14 mouse cellular contexts compared by ENCODE assay signal in genomic region chr12:100209701-100210478, GRCm38 (mm10). TPM values are rescaled to one million over a fixed set of nuclear protein-coding genes. Genes with fewer than 3 reads are reported as not detected.
DNase-seq lines count a peak whose midpoint lies in the region; ATAC-seq and TF ChIP-seq lines count a peak whose summit lies in the region.
"Had no signal": no experiment of that assay in that cellular context is flagged by ENCODE, and none has a peak within 500 bp of the region (broad histone marks: within the 10 kb centered on the region; RNA-seq: fewer than 3 reads in every experiment).

No protein-coding gene starts in this region.

- no peak overlapping the region for H3K4me3 ChIP-seq in limb, embryonic 14.5 days (replicated peaks; ENCODE audit: low read length)
- H3K4me3 ChIP-seq in limb, embryonic 10.5 days: no peak overlapping the region
- H3K4me3 ChIP-seq in cortical plate, adult 2 months (ENCODE audit: insufficient read depth, low read length): no peak overlapping the region
- H3K4me3 ChIP-seq in liver, postnatal 0 days (ENCODE audit: low read depth, low read length): no peak overlapping the region
- H3K4me3 ChIP-seq: forebrain, embryonic 15.5 days; hindbrain, embryonic 10.5 days; limb, embryonic 12.5 days had no signal

- H3K4me2 ChIP-seq in limb, embryonic 14.5 days (replicated peaks; ENCODE audit: low read depth, low read length, severe bottlenecking): no peak overlapping the region
- H3K4me2 ChIP-seq in liver, postnatal 0 days (ENCODE audit: low read depth, low read length): no peak overlapping the region
- H3K4me2 ChIP-seq: forebrain, embryonic 15.5 days; limb, embryonic 12.5 days had no signal

- no peak for ATAC-seq in limb, embryonic 14.5 days (ENCODE audit: low FRiP score, low read depth)
- ATAC-seq in liver, postnatal 0 days: peak; percentile 70
- ATAC-seq: activated CD4-positive, CD25-positive, alpha-beta regulatory T cell, adult 4 months had no signal

- TF ChIP-seq CTCF in cortical plate, adult 2 months (IDR thresholded peaks at IDR 0.05; ENCODE audit: extremely low read depth, insufficient read depth, low read length): no peak
- TF ChIP-seq CTCF in liver, postnatal 0 days (IDR thresholded peaks at IDR 0.05; ENCODE audit: low read depth): no peak

- TF ChIP-seq EP300 in liver, postnatal 0 days (IDR thresholded peaks at IDR 0.05; ENCODE audit: low read depth): peak; percentile 79

- H3K9ac ChIP-seq in limb, embryonic 14.5 days (ENCODE audit: low read depth, low read length, severe bottlenecking): no peak overlapping the region
- H3K9ac ChIP-seq in liver, postnatal 0 days (replicated peaks): no peak overlapping the region
- H3K9ac ChIP-seq: forebrain, embryonic 15.5 days; limb, embryonic 12.5 days had no signal

- intact Hi-C loops in gastrocnemius, postnatal 14 days (cut with DNase I; ENCODE audit: low total_unique reads): loop anchor here (10.0 kb wide), 1 partner anchor 275 kb away; no protein-coding TSS in a partner anchor

- 81% methylated on average over 10 of the region's 10 CpGs for WGBS in limb, embryonic 14.5 days
- 91% methylated on average over 10 of the region's 10 CpGs for WGBS in limb, embryonic 10.5 days
- WGBS in liver, postnatal 0 days (ENCODE audit: insufficient replicate concordance): 68% methylated on average over 10 of the region's 10 CpGs

- peaks cover 14% of the 10 kb centered on the region for H3K4me1 ChIP-seq in limb, embryonic 14.5 days (ENCODE audit: control insufficient read depth, insufficient read depth, low read length)
- H3K4me1 ChIP-seq in limb, embryonic 10.5 days: no peaks in the 10 kb centered on the region
- H3K4me1 ChIP-seq in cortical plate, adult 2 months (ENCODE audit: control insufficient read depth, insufficient read depth, low read length): peaks cover 11% of the 10 kb centered on the region
- H3K4me1 ChIP-seq in liver, postnatal 0 days (ENCODE audit: insufficient read depth): peaks cover 17% of the 10 kb centered on the region
- H3K4me1 ChIP-seq: hindbrain, embryonic 10.5 days had no signal

- no peak for TF ChIP-seq POLR2A in limb, embryonic 14.5 days (IDR thresholded peaks at IDR 0.05; ENCODE audit: borderline replicate concordance, extremely low read depth, insufficient read depth, insufficient read length)
- peak; percentile 52 for TF ChIP-seq POLR2A in cortical plate, adult 2 months (IDR thresholded peaks at IDR 0.05; ENCODE audit: extremely low read depth, insufficient read depth, low read length)

- peaks cover 51% of the 10 kb centered on the region for H3K36me3 ChIP-seq in limb, embryonic 14.5 days (ENCODE audit: control insufficient read depth, insufficient read depth, low read length)
- peaks cover 54% of the 10 kb centered on the region for H3K36me3 ChIP-seq in limb, embryonic 10.5 days
- H3K36me3 ChIP-seq in liver, postnatal 0 days (replicated peaks; ENCODE audit: insufficient read depth, low read length): peaks cover 42% of the 10 kb centered on the region

- no peak for DNase-seq in limb, embryonic 14.5 days (ENCODE audit: low spot score)
- DNase-seq in limb, embryonic 10.5 days (ENCODE audit: low spot score): no peak
- DNase-seq in MEL-GATA-1-ER (ENCODE audit: extremely low read depth, low read depth): peak; percentile 66
- DNase-seq in liver, postnatal 0 days: no peak
- no peak for DNase-seq in frontal cortex, postnatal 25 days (ENCODE audit: low spot score in 2 of 2)
- DNase-seq in gastrocnemius, postnatal 14 days: no peak
- DNase-seq: embryo, embryonic 11 days; right cerebral cortex, postnatal 14 days; thymus, adult 2 months had no signal

- H3K9me3 ChIP-seq in limb, embryonic 14.5 days (ENCODE audit: control insufficient read depth, low read length): 0 out of 2 replicates have a peak, but pooled peaks cover 8% of the 10 kb centered on the region
- no peaks in the 10 kb centered on the region; the same call in 1 of the 2 replicates for H3K9me3 ChIP-seq in limb, embryonic 10.5 days (replicated peaks)
- no peaks in the 10 kb centered on the region for H3K9me3 ChIP-seq in liver, postnatal 0 days (ENCODE audit: low read length)

- 0 out of 2 replicates have a peak overlapping the region, but pooled peaks have one; percentile 8 for H3K27ac ChIP-seq in limb, embryonic 14.5 days (replicated peaks; ENCODE audit: low read depth, low read length)
- H3K27ac ChIP-seq in limb, embryonic 10.5 days: no peak overlapping the region
- H3K27ac ChIP-seq in cortical plate, adult 2 months (ENCODE audit: insufficient read depth, low read length): 0 out of 2 replicates have a peak overlapping the region, but pooled peaks have one; percentile 2
- no peak overlapping the region for H3K27ac ChIP-seq in liver, postnatal 0 days (ENCODE audit: low read depth)
- H3K27ac ChIP-seq: hindbrain, embryonic 10.5 days; limb, embryonic 12.5 days had no signal

- no peaks in the 10 kb centered on the region for H3K27me3 ChIP-seq in limb, embryonic 14.5 days (ENCODE audit: control insufficient read depth, insufficient read depth, low read length)
- no peaks in the 10 kb centered on the region for H3K27me3 ChIP-seq in limb, embryonic 10.5 days (ENCODE audit: low read depth, poor library complexity, severe bottlenecking)
- H3K27me3 ChIP-seq in liver, postnatal 0 days (ENCODE audit: insufficient read depth, low read length): no peaks in the 10 kb centered on the region
- H3K27me3 ChIP-seq: forebrain, embryonic 15.5 days; limb, embryonic 12.5 days had no signal

RNA-seq across cellular contexts. Expression of gene Calm1, which starts 10.7 kb away (rescaled TPM):
- polyA plus RNA-seq in limb, embryonic 14.5 days (2012; rRNA removed): 306 and 318 TPM in 2 replicates
- 1,221 and 1,299 TPM in 2 replicates for polyA plus RNA-seq in limb, embryonic 14.5 days (2014; fragmentation: Nextera tagmentation; extraction: Ambion mirVana)
- polyA plus RNA-seq in limb, embryonic 10.5 days (2016; fragmentation: Nextera tagmentation; extraction: Ambion mirVana): 1,121 and 1,290 TPM in 2 replicates
- 1,823 and 1,842 TPM in 2 replicates for polyA plus RNA-seq in cortical plate, adult 2 months (2012; rRNA removed)
- polyA plus RNA-seq in liver, postnatal 0 days (2015; fragmentation: Nextera tagmentation; extraction: Ambion mirVana): 454 and 482 TPM in 2 replicates
- 100 to 1,000 TPM; 380 to 427 TPM for total RNA-seq in gastrocnemius, postnatal 14 days (2021)

RNA-seq across cellular contexts. Expression of gene Nrde2, which starts 50.4 kb away (rescaled TPM):
- 12.3 and 13.0 TPM in 2 replicates for polyA plus RNA-seq in limb, embryonic 14.5 days (2012; rRNA removed)
- 12.4 and 14.0 TPM in 2 replicates for polyA plus RNA-seq in limb, embryonic 14.5 days (2014; fragmentation: Nextera tagmentation; extraction: Ambion mirVana)
- polyA plus RNA-seq in limb, embryonic 10.5 days (2016; fragmentation: Nextera tagmentation; extraction: Ambion mirVana): 15.5 and 16.3 TPM in 2 replicates
- 11.8 and 12.3 TPM in 2 replicates for polyA plus RNA-seq in cortical plate, adult 2 months (2012; rRNA removed)
- polyA plus RNA-seq in liver, postnatal 0 days (2015; fragmentation: Nextera tagmentation; extraction: Ambion mirVana): 3.5 and 4.7 TPM in 2 replicates
- 1 to 10 TPM; 7.7 to 9.7 TPM for total RNA-seq in gastrocnemius, postnatal 14 days (2021)

Comparison
In these comparisons a context has a peak if more than half of its experiments do, and no peak if none do; other contexts are left out.
1. H3K27ac ChIP-seq: peak in limb, embryonic 14.5 days (single experiment) and cortical plate, adult 2 months (single experiment); none in limb, embryonic 10.5 days (single experiment) and liver, postnatal 0 days (single experiment).